Mouse (Mus musculus) CH12.LX (cell line): Measurements from ENCODE around the gene Enpp6.

Experiments used
- CTCF ChIP-seq, 2 experiments: IDR thresholded peaks in 1 of 2; conservative IDR thresholded peaks in 1 of 2; 2 replicates each; pipeline ENCODE4 v1.5.1; 2011 to 2012; ENCODE audit warnings: low read depth in 2 of 2, low read length in 2 of 2, improper control_type of control experiment in 1 of 2, inconsistent platforms in 1 of 2, mild to moderate bottlenecking in 1 of 2, moderate library complexity in 1 of 2
- MAFK ChIP-seq: IDR thresholded peaks from 2 replicates; pipeline ENCODE4 v1.6.1; 2011; ENCODE audit warnings: low read length, improper control_type of control experiment; ENCODE audit not compliant: insufficient replicate concordance
- MEF2A ChIP-seq: IDR thresholded peaks from 2 replicates; pipeline ENCODE4 v1.6.1; 2014; ENCODE audit warnings: low read depth, mild to moderate bottlenecking, inconsistent platforms, low read length, improper control_type of control experiment, borderline replicate concordance
- MXI1 ChIP-seq: IDR thresholded peaks from 2 replicates; pipeline ENCODE4 v1.6.1; 2011; ENCODE audit warnings: mild to moderate bottlenecking, low read depth, low read length, improper control_type of control experiment
- NELFE ChIP-seq: IDR thresholded peaks from 2 replicates; pipeline ENCODE4 v1.6.1; 2011; ENCODE audit warnings: low read depth, low read length, improper control_type of control experiment
- POLR2A ChIP-seq: IDR thresholded peaks from 2 replicates; pipeline ENCODE4 v1.6.1; 2011; ENCODE audit warnings: low read depth, mild to moderate bottlenecking, improper control_type of control experiment, low read length
- TCF12 ChIP-seq: IDR thresholded peaks from 2 replicates; pipeline ENCODE4 v1.6.1; 2014; ENCODE audit warnings: low read depth, mild to moderate bottlenecking, inconsistent platforms, low read length, improper control_type of control experiment
- ZC3H11A ChIP-seq: IDR thresholded peaks from 2 replicates; pipeline ENCODE4 v1.6.1; 2012; ENCODE audit warnings: low read depth, mild to moderate bottlenecking, inconsistent platforms, low read length, improper control_type of control experiment

- TF ChIP-seq MXI1: no peak
- no peak for TF ChIP-seq POLR2A
- TF ChIP-seq CTCF (conservative IDR thresholded peaks at IDR 0.05 in 1 of 2, IDR thresholded peaks at IDR 0.05 in 1 of 2; ENCODE audit: low read depth in 2 of 2, low read length in 2 of 2): no peak
- TF ChIP-seq TCF12: no peak
- no peak for TF ChIP-seq NELFE
- no peak for TF ChIP-seq MEF2A
- no peak for TF ChIP-seq ZC3H11A
- TF ChIP-seq MAFK: no peak
Observed at GRCm38 (mm10) chr8:47114133-47114796, 127.6 kb downstream of the Enpp6 start.
